Mouse (Mus musculus): ENCODE data around the gene Scnn1b. TPM values are rescaled to one million over a fixed set of nuclear protein-coding genes. Genes with fewer than 3 reads are reported as not detected.

The Scnn1b gene
- polyA plus RNA-seq, 1 experiment from 2014 or later, result 74.1 TPM

- Histone ChIP-seq H3K9ac (ENCODE audit: low read depth, low read length) (no peak overlapping the region), H3K36me3 (ENCODE audit: insufficient read depth, low read length) (no peaks in the 10 kb centered on the region), H3K4me3 (replicated peaks; ENCODE audit: low read depth, low read length) (no peak overlapping the region), H3K4me1 (replicated peaks; ENCODE audit: insufficient read depth, low read length) (no peaks in the 10 kb centered on the region), H3K27ac (no peak overlapping the region), H3K9me3 (replicated peaks; ENCODE audit: low read length) (no peaks in the 10 kb centered on the region), H3K27me3 (ENCODE audit: insufficient read depth, low read length) (no peaks in the 10 kb centered on the region), H3K4me2 (ENCODE audit: low read length) (no peak overlapping the region)
- 39% methylated on average over 6 of the region's 6 CpGs for WGBS
- no peak for ATAC-seq (replicated peaks; ENCODE audit: low FRiP score, low read depth)
- no peak for DNase-seq (ENCODE audit: low spot score)
- TF ChIP-seq CTCF (IDR thresholded peaks at IDR 0.05; ENCODE audit: low read depth), result no peak
These were observed 22.6 kb upstream of the Scnn1b start for GRCm38 (mm10) chr7:121842234-121842633.

- Histone ChIP-seq H3K4me3 (replicated peaks; ENCODE audit: low read depth, low read length) (no peak overlapping the region), H3K4me1 (replicated peaks; ENCODE audit: insufficient read depth, low read length) (no peaks in the 10 kb centered on the region), H3K9ac (ENCODE audit: low read depth, low read length) (no peak overlapping the region), H3K27ac (no peak overlapping the region), H3K4me2 (ENCODE audit: low read length) (no peak overlapping the region), H3K9me3 (replicated peaks; ENCODE audit: low read length) (no peaks in the 10 kb centered on the region), H3K27me3 (ENCODE audit: insufficient read depth, low read length) (no peaks in the 10 kb centered on the region), H3K36me3 (ENCODE audit: insufficient read depth, low read length) (no peaks in the 10 kb centered on the region)
- no peak for DNase-seq (ENCODE audit: low spot score)
- WGBS, result 66% methylated on average over 6 of the region's 6 CpGs
- no peak for TF ChIP-seq CTCF (IDR thresholded peaks at IDR 0.05; ENCODE audit: low read depth)
- ATAC-seq (replicated peaks; ENCODE audit: low FRiP score, low read depth), result no peak
These were observed 18.9 kb upstream of the Scnn1b start for GRCm38 (mm10) chr7:121845964-121846363.

GRCm38 (mm10) chr7:121848537-121849168 lies 16.2 kb upstream of the Scnn1b start:
- ATAC-seq (replicated peaks; ENCODE audit: low FRiP score, low read depth) (peak; percentile 40; the same call in 1 of the 2 replicates), DNase-seq (ENCODE audit: low spot score) (no peak)
- Histone ChIP-seq H3K9ac (ENCODE audit: low read depth, low read length) (no peak overlapping the region), H3K27me3 (ENCODE audit: insufficient read depth, low read length) (no peaks in the 10 kb centered on the region), H3K27ac (no peak overlapping the region), H3K4me2 (ENCODE audit: low read length) (no peak overlapping the region), H3K9me3 (replicated peaks; ENCODE audit: low read length) (no peaks in the 10 kb centered on the region), H3K36me3 (ENCODE audit: insufficient read depth, low read length) (no peaks in the 10 kb centered on the region), H3K4me1 (replicated peaks; ENCODE audit: insufficient read depth, low read length) (no peaks in the 10 kb centered on the region), H3K4me3 (replicated peaks; ENCODE audit: low read depth, low read length) (no peak overlapping the region)
- TF ChIP-seq CTCF (IDR thresholded peaks at IDR 0.05; ENCODE audit: low read depth), result no peak
- WGBS, result 82% methylated on average over 8 of the region's 9 CpGs

GRCm38 (mm10) chr7:121857177-121857884 lies 7.5 kb upstream of the Scnn1b start:
- Histone ChIP-seq H3K9me3 (replicated peaks; ENCODE audit: low read length) (no peaks in the 10 kb centered on the region), H3K36me3 (ENCODE audit: insufficient read depth, low read length) (no peaks in the 10 kb centered on the region), H3K27ac (no peak overlapping the region), H3K9ac (ENCODE audit: low read depth, low read length) (no peak overlapping the region), H3K27me3 (ENCODE audit: insufficient read depth, low read length) (no peaks in the 10 kb centered on the region), H3K4me1 (replicated peaks; ENCODE audit: insufficient read depth, low read length) (no peaks in the 10 kb centered on the region), H3K4me3 (replicated peaks; ENCODE audit: low read depth, low read length) (no peak overlapping the region), H3K4me2 (ENCODE audit: low read length) (no peak overlapping the region)
- ATAC-seq (replicated peaks; ENCODE audit: low FRiP score, low read depth) (no peak), DNase-seq (ENCODE audit: low spot score) (no peak)
- 71% methylated on average over 11 of the region's 11 CpGs for WGBS
- no peak for TF ChIP-seq CTCF (IDR thresholded peaks at IDR 0.05; ENCODE audit: low read depth)

- no peaks in the 10 kb centered on the region for H3K36me3 ChIP-seq (ENCODE audit: insufficient read depth, low read length)
- no peak overlapping the region for H3K27ac ChIP-seq
- DNase-seq (ENCODE audit: low spot score) (no peak), ATAC-seq (replicated peaks; ENCODE audit: low FRiP score, low read depth) (no peak)
- H3K4me2 ChIP-seq (ENCODE audit: low read length), result no peak overlapping the region
- no peaks in the 10 kb centered on the region for H3K4me1 ChIP-seq (replicated peaks; ENCODE audit: insufficient read depth, low read length)
- H3K9me3 ChIP-seq (replicated peaks; ENCODE audit: low read length), result no peaks in the 10 kb centered on the region
- H3K9ac ChIP-seq (ENCODE audit: low read depth, low read length), result no peak overlapping the region
- WGBS, result 85% methylated on average over 8 of the region's 8 CpGs
- no peak overlapping the region for H3K4me3 ChIP-seq (replicated peaks; ENCODE audit: low read depth, low read length)
- no peak for TF ChIP-seq CTCF (IDR thresholded peaks at IDR 0.05; ENCODE audit: low read depth)
- H3K27me3 ChIP-seq (ENCODE audit: insufficient read depth, low read length), result no peaks in the 10 kb centered on the region
These were observed 5.9 kb upstream of the Scnn1b start for GRCm38 (mm10) chr7:121858939-121859338.

- Histone ChIP-seq H3K9ac (ENCODE audit: low read depth, low read length) (no peak overlapping the region), H3K27ac (no peak overlapping the region), H3K27me3 (ENCODE audit: insufficient read depth, low read length) (no peaks in the 10 kb centered on the region), H3K9me3 (replicated peaks; ENCODE audit: low read length) (no peaks in the 10 kb centered on the region), H3K4me3 (replicated peaks; ENCODE audit: low read depth, low read length) (no peak overlapping the region), H3K4me1 (replicated peaks; ENCODE audit: insufficient read depth, low read length) (no peaks in the 10 kb centered on the region), H3K36me3 (ENCODE audit: insufficient read depth, low read length) (no peaks in the 10 kb centered on the region), H3K4me2 (ENCODE audit: low read length) (no peak overlapping the region)
- TF ChIP-seq CTCF (IDR thresholded peaks at IDR 0.05; ENCODE audit: low read depth), result no peak
- 68% methylated on average over 2 of the region's 3 CpGs for WGBS
- DNase-seq (ENCODE audit: low spot score) (no peak), ATAC-seq (replicated peaks; ENCODE audit: low FRiP score, low read depth) (no peak)
These were observed 6.8 kb downstream of the Scnn1b start for GRCm38 (mm10) chr7:121871631-121872030.
